Mouse (Mus musculus): ENCODE data around the gene Ccl2.

GRCm38 (mm10) chr11:82030171-82030570 is 5.2 kb upstream of the Ccl2 start:
- TF ChIP-seq CTCF (conservative IDR thresholded peaks at IDR 0.05; ENCODE audit: low read length) (no peak), NANOG (IDR thresholded peaks at IDR 0.05; ENCODE audit: borderline replicate concordance, low read length) (no peak), POU5F1 (IDR thresholded peaks at IDR 0.05; ENCODE audit: borderline replicate concordance, low read length) (no peak)
